Mouse (Mus musculus) cortical plate, adult 2 months (tissue): ENCODE measurements at regions not wholly inside any gene's neighbourhood (a gene's known extent, or its start where the extent isn't known, plus 50 kb on each side); places are given as distances from the start of the nearest gene placed in this dataset.

Source experiments
- CTCF ChIP-seq: fragments of 200-500 bp; IDR thresholded peaks from 2 replicates; pipeline ENCODE4 v1.5.1; 2011; ENCODE audit warnings: mild to moderate bottlenecking, control low read depth, low read length; ENCODE audit not compliant: insufficient read depth; ENCODE audit errors: extremely low read depth
- POLR2A ChIP-seq: fragments of 200-500 bp; IDR thresholded peaks from 2 replicates; pipeline ENCODE4 v1.6.1; 2011; ENCODE audit warnings: mild to moderate bottlenecking, low read length, control low read depth; ENCODE audit not compliant: insufficient read depth; ENCODE audit errors: extremely low read depth

DNA sequence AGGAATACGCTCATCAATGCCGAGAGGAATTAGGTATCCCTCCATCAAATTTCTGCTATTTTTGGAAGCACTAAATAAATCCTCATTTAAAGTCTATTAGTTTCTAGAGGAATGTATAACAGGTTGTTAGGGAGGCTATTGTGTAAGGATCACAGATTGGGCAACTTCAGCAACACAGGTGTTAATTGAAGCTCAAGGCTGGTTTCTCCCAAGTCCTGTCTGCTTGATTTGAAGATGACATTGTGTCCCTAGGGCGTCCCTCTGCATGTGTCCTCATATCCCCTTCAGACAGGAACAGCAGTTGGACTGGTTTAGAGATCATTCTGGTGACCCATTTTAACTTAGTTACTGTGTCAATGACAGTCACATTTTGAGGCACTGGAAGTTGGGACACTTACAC is 281.5 kb downstream of the Gm5447 start:
- TF ChIP-seq POLR2A = no peak
- TF ChIP-seq CTCF = no peak
